Mouse (Mus musculus): ENCODE results near the gene 2310034G01Rik. TPM values are rescaled to one million over a fixed set of nuclear protein-coding genes. Genes with fewer than 3 reads are reported as not detected.

Gene 2310034G01Rik
- polyA plus RNA-seq, 1 experiment from 2014 or later = 2.0 TPM

DNA sequence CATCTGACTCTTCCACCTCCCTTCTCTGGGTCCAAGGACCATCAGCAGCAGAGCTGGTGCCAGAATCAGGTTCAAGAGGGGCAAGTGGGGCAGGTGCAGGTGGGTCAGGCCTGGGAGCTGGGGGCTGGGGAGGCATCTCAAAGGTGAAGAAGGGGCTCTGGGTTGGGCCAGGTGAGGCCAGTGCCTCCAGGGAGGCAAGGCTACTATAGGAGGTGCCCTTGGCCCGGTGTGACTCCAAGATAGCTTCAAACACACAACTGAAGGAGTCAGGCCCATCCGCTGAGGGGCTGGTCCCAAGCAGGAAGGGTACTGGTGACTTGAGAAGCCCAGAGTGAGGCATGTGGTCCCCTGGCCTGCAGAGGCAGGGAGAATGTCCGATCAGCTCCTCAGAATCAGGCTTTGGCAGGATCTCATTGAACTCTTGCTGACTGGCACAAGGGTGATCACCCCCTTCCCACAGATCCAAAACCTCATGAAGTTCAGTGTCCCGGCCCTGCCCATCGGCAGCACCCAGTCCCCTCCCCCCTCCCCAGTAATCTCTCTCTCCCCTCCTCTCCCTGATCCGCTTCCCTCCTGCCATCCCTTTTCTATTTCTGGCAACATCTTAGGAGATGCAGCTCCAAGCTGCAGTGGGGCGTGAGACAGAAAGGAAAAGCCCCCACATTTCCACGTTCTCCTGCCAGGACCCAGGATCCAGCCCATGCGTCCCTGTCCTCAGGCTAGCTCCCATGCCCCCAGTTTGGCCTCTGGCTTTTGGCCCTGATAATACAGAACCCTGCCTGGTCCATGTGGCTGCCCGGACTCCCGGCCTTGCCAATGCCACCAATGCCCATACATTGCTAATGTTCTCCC, 27.7 kb downstream of the 2310034G01Rik start:
- peaks cover 64% of the 10 kb centered on the region for H3K27me3 ChIP-seq (replicated peaks; ENCODE audit: control insufficient read depth, insufficient read depth, low read length)
- 53% methylated on average over 11 of the region's 11 CpGs for WGBS
- H3K4me3 ChIP-seq (ENCODE audit: low read depth, low read length) = no peak overlapping the region
- H3K27ac ChIP-seq (ENCODE audit: low read depth) = no peak overlapping the region
- ATAC-seq (replicated peaks; ENCODE audit: low FRiP score, low TSS enrichment, low read depth) (no peak), DNase-seq (ENCODE audit: low spot score) (no peak)
- no peaks in the 10 kb centered on the region for H3K9me3 ChIP-seq (ENCODE audit: control insufficient read depth, low read length)
- H3K36me3 ChIP-seq (ENCODE audit: control insufficient read depth, insufficient read depth, low read length) = no peaks in the 10 kb centered on the region
- peaks cover 41% of the 10 kb centered on the region for H3K4me1 ChIP-seq (replicated peaks; ENCODE audit: control insufficient read depth, insufficient read depth, low read length)
- no peak overlapping the region for H3K9ac ChIP-seq (ENCODE audit: low read length)
- H3K4me2 ChIP-seq (ENCODE audit: low read length) = no peak overlapping the region

DNA sequence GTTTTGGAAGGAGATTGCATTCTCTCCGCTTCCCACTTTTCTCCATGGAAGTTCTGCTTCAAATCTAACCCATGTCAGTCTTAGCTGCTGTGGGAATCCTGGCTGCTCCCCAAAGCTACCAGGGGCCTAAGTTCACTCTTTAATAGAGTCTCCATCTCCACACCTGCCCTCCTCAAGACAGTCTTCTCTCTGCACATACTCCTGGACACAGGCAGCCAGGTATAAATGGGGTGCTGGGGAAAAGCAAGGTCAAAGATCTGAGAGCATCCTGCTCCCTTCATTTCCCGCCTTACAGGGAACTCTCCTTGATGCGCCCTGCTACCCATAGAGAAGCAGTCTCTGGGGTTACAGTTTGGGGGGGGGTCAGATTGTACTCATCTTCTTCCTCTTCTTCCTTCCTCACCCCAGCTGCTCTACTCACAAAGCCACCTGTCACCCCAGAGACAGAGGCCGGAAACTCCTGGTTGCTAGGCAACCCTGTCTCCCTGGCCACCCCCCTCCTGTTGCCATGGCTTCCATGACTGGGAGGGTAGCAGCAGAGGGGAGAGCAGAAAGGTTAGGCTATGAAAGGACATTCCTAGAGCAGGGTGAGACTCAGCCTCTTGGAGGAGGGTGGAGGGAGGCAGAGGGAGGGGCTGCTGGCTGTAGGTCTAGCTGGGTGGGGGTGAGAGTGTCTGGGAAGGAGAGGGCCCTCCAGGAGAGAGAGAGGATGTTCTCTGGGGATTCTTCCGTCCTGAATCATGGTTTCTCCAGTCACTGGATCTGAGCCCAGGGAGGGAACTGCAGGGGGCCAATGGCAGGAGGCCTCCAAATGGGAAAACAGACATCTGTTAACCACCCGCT, 28.8 kb downstream of the 2310034G01Rik start:
- peak; percentile 14; the same call in 1 of the 2 replicates for ATAC-seq (replicated peaks; ENCODE audit: low FRiP score, low TSS enrichment, low read depth)
- H3K4me3 ChIP-seq (ENCODE audit: low read depth, low read length) = no peak overlapping the region
- DNase-seq (ENCODE audit: low spot score) = peak; percentile 70
- H3K27ac ChIP-seq (ENCODE audit: low read depth) = 0 out of 2 replicates have a peak overlapping the region, but pooled peaks have one; percentile 0
- 26% methylated on average over 6 of the region's 6 CpGs for WGBS
- H3K36me3 ChIP-seq (ENCODE audit: control insufficient read depth, insufficient read depth, low read length) = no peaks in the 10 kb centered on the region
- no peak overlapping the region for H3K4me2 ChIP-seq (ENCODE audit: low read length)
- H3K9me3 ChIP-seq (ENCODE audit: control insufficient read depth, low read length) = no peaks in the 10 kb centered on the region
- H3K9ac ChIP-seq (ENCODE audit: low read length) = no peak overlapping the region
- peaks cover 38% of the 10 kb centered on the region for H3K4me1 ChIP-seq (replicated peaks; ENCODE audit: control insufficient read depth, insufficient read depth, low read length)
- H3K27me3 ChIP-seq (replicated peaks; ENCODE audit: control insufficient read depth, insufficient read depth, low read length) = peaks cover 68% of the 10 kb centered on the region

DNA sequence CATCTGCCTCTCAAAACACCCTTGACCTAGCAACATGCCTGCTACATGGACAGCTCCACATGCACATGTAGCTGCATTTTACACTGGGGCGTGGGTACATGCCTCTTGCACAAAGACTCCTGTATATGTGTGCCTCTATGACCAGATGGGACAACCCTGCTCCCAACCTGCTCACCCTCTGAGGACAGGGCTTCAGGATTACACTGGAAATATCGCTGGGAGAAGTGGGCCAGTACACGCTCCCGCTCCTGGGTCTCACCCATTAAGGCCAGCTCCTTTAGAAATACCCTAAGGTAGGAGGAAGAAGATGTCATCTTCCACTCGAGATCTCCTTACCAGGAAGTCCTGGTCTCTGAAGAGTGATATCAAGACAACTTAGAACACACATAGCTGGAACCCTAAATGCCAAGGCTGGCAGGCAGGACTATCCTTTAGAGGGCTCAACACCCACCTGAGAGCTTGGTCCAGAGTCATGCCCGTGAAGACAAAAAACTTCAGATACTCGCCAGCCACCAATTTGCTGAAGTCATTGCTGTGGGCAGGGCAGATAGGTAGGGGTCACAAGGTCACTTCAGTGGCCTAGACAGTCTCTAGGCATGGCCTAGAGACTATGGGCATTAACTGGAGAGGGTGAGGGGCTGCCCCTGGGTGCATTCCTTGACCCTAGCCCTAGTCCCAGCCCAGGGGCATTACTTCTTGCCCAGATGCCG, 29.9 kb downstream of the 2310034G01Rik start:
- Histone ChIP-seq H3K4me1 (replicated peaks; ENCODE audit: control insufficient read depth, insufficient read depth, low read length) (peaks cover 45% of the 10 kb centered on the region), H3K9me3 (ENCODE audit: control insufficient read depth, low read length) (no peaks in the 10 kb centered on the region), H3K36me3 (ENCODE audit: control insufficient read depth, insufficient read depth, low read length) (no peaks in the 10 kb centered on the region), H3K27me3 (replicated peaks; ENCODE audit: control insufficient read depth, insufficient read depth, low read length) (peaks cover 59% of the 10 kb centered on the region), H3K27ac (ENCODE audit: low read depth) (no peak overlapping the region), H3K9ac (ENCODE audit: low read length) (no peak overlapping the region), H3K4me2 (ENCODE audit: low read length) (no peak overlapping the region), H3K4me3 (ENCODE audit: low read depth, low read length) (no peak overlapping the region)
- no peak for ATAC-seq (replicated peaks; ENCODE audit: low FRiP score, low TSS enrichment, low read depth)
- DNase-seq (ENCODE audit: low spot score) = no peak
- 77% methylated on average over 8 of the region's 8 CpGs for WGBS

DNA sequence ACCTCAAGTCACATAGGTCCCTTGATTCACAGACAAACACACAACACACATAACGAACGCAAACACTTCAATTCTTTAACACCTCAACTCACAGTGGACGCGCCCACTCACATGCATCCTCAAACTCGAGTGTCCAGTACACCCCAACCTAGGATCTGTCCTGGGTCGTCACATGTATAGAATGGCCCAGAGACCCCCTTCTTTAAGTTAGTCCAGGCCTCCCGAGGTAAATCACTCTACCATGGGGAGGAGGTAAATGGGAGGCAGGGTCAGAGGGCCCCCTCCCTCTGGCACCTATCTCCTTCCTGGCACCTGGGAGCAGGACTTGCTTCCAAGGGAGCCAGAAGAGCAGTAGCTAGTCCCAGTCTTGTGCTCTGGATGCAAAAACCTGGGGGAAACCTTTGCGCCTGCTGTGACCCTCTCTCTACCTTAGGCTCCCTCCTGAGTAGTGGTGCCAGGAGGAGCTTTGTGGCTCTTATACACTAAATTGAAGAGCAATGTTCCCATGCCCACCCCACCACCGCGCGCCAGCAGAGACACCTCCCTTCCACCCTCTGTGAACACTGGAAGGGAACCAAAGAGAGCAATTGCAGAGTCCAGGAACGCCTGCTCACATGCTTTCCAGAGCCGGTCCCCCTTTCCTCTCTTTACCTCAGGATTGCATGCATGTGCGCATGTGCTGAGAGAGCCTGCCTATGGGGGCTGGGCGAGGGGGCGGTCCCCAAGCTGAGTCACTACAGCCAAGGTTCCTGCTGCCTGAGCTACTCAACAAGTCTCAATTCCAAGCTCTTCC, 31.3 kb downstream of the 2310034G01Rik start:
- peak overlapping the region; percentile 90 for H3K27ac ChIP-seq (ENCODE audit: low read depth)
- H3K36me3 ChIP-seq (ENCODE audit: control insufficient read depth, insufficient read depth, low read length) = no peaks in the 10 kb centered on the region
- H3K27me3 ChIP-seq (replicated peaks; ENCODE audit: control insufficient read depth, insufficient read depth, low read length) = peaks cover 52% of the 10 kb centered on the region
- peak overlapping the region; percentile 16; the same call in 1 of the 2 replicates for H3K9ac ChIP-seq (ENCODE audit: low read length)
- peak; percentile 77 for DNase-seq (ENCODE audit: low spot score)
- H3K4me3 ChIP-seq (ENCODE audit: low read depth, low read length) = peak overlapping the region; percentile 66
- H3K4me2 ChIP-seq (ENCODE audit: low read length) = peak overlapping the region; percentile 61
- 13% methylated on average over 16 of the region's 16 CpGs for WGBS
- H3K4me1 ChIP-seq (replicated peaks; ENCODE audit: control insufficient read depth, insufficient read depth, low read length) = peaks cover 59% of the 10 kb centered on the region
- ATAC-seq (replicated peaks; ENCODE audit: low FRiP score, low TSS enrichment, low read depth) = no peak
- H3K9me3 ChIP-seq (ENCODE audit: control insufficient read depth, low read length) = no peaks in the 10 kb centered on the region

DNA sequence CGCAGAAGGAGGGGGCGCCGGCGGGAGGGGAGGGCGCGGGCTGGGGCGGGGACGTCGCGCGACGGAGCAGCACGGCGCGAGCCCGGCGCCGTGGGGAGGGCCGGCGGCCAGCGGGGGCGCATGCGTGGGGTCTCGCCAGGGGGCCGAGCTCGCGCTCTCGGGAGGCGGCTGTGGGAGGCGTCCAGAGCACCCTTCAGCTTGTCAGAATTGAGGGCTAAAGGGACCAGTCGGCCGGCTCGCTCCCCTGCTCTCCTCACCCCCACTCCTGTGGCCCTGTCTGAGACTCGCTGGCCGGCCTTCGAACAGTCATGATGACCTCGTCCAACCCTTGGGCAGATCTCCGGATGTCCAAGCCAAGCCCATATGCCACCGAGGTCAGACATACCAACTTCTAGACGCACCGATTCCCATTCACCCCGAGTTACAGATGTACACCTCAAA, 32.1 kb downstream of the 2310034G01Rik start:
- WGBS = under 1% methylated on average over 35 of the region's 42 CpGs
- ATAC-seq (replicated peaks; ENCODE audit: low FRiP score, low TSS enrichment, low read depth) (peak; percentile 17; the same call in 1 of the 2 replicates), DNase-seq (ENCODE audit: low spot score) (no peak)
- Histone ChIP-seq H3K4me1 (replicated peaks; ENCODE audit: control insufficient read depth, insufficient read depth, low read length) (peaks cover 59% of the 10 kb centered on the region), H3K9me3 (ENCODE audit: control insufficient read depth, low read length) (no peaks in the 10 kb centered on the region), H3K4me3 (ENCODE audit: low read depth, low read length) (peak overlapping the region; percentile 66), H3K9ac (ENCODE audit: low read length) (peak overlapping the region; percentile 76), H3K27me3 (replicated peaks; ENCODE audit: control insufficient read depth, insufficient read depth, low read length) (peaks cover 45% of the 10 kb centered on the region), H3K27ac (ENCODE audit: low read depth) (peak overlapping the region; percentile 90), H3K4me2 (ENCODE audit: low read length) (peak overlapping the region; percentile 61), H3K36me3 (ENCODE audit: control insufficient read depth, insufficient read depth, low read length) (peaks cover 2% of the 10 kb centered on the region; the same call in 1 of the 2 replicates)

DNA sequence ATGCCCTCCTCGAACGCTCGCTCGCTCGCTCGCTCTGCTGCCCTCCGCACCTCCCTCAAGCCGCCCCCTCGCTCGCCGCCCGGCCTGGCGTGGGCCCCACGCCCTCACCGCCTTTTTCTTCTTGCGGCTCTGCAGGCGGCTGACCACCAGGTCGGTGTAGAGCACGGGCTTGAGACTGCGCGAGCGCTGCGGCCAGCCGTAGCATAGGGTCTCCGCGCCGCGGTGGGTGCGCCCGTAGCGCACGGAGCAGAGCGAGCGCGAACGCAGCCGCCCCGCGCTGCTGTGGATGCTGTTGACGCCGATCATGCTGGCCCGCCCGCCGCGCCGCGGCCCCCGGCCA, 32.6 kb downstream of the 2310034G01Rik start:
- ATAC-seq (replicated peaks; ENCODE audit: low FRiP score, low TSS enrichment, low read depth) (peak; percentile 2; the same call in 1 of the 2 replicates), DNase-seq (ENCODE audit: low spot score) (no peak)
- H3K27ac ChIP-seq (ENCODE audit: low read depth) = peak overlapping the region; percentile 90
- peak overlapping the region; percentile 61 for H3K4me2 ChIP-seq (ENCODE audit: low read length)
- peak overlapping the region; percentile 76 for H3K9ac ChIP-seq (ENCODE audit: low read length)
- 2% methylated on average over 47 of the region's 48 CpGs for WGBS
- no peaks in the 10 kb centered on the region for H3K9me3 ChIP-seq (ENCODE audit: control insufficient read depth, low read length)
- peak overlapping the region; percentile 66 for H3K4me3 ChIP-seq (ENCODE audit: low read depth, low read length)
- peaks cover 45% of the 10 kb centered on the region for H3K27me3 ChIP-seq (replicated peaks; ENCODE audit: control insufficient read depth, insufficient read depth, low read length)
- peaks cover 3% of the 10 kb centered on the region; the same call in 1 of the 2 replicates for H3K36me3 ChIP-seq (ENCODE audit: control insufficient read depth, insufficient read depth, low read length)
- peaks cover 59% of the 10 kb centered on the region for H3K4me1 ChIP-seq (replicated peaks; ENCODE audit: control insufficient read depth, insufficient read depth, low read length)

DNA sequence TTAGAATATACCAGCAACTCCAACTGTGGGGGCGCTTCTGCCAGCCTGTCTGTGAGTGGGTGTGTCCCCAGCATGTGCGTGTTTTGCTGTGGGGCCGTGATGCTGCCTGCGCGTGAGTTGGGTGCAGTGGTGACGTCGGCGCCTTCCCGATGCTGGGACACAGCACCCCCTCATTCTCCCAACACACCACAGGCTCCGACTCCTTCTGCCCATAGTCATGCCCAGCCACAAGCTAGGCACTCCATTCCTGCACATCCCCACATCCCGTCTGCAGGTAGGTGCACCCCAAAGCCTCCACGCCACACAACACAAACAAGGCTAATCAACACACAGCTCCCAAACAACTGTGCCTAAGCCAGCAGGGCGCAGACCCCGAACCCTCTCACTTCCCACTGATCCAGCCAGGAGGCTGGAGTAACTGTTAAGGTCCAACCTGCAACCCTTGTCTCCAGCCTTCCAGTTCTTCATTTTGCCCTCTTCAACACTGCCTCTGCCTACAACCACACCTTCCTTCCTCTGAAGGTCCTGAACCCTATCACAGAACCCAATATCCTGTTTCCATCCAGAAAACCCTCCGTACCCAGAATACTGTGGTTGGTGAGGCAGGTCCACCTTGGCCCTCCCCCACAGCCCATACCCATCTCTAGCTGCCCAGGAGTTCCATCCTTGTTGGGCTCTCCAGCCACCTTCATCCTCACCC, 33.1 kb downstream of the 2310034G01Rik start:
- no peak for ATAC-seq (replicated peaks; ENCODE audit: low FRiP score, low TSS enrichment, low read depth)
- Histone ChIP-seq H3K36me3 (ENCODE audit: control insufficient read depth, insufficient read depth, low read length) (peaks cover 7% of the 10 kb centered on the region; the same call in 1 of the 2 replicates), H3K4me3 (ENCODE audit: low read depth, low read length) (peak overlapping the region; percentile 66), H3K4me1 (replicated peaks; ENCODE audit: control insufficient read depth, insufficient read depth, low read length) (peaks cover 58% of the 10 kb centered on the region), H3K27ac (ENCODE audit: low read depth) (peak overlapping the region; percentile 90), H3K9me3 (ENCODE audit: control insufficient read depth, low read length) (no peaks in the 10 kb centered on the region), H3K27me3 (replicated peaks; ENCODE audit: control insufficient read depth, insufficient read depth, low read length) (peaks cover 45% of the 10 kb centered on the region), H3K4me2 (ENCODE audit: low read length) (peak overlapping the region; percentile 61), H3K9ac (ENCODE audit: low read length) (peak overlapping the region; percentile 76)
- no peak for DNase-seq (ENCODE audit: low spot score)
- WGBS = 15% methylated on average over 15 of the region's 15 CpGs

All from intestine, embryonic 14.5 days (tissue).